Mouse (Mus musculus): Measurements from ENCODE around the gene Ovca2. TPM values are rescaled to one million over a fixed set of nuclear protein-coding genes. Genes with fewer than 3 reads are reported as not detected.

Ovca2 gene
- polyA plus RNA-seq, 1 experiment from 2014 or later = 26.7 TPM

DNA sequence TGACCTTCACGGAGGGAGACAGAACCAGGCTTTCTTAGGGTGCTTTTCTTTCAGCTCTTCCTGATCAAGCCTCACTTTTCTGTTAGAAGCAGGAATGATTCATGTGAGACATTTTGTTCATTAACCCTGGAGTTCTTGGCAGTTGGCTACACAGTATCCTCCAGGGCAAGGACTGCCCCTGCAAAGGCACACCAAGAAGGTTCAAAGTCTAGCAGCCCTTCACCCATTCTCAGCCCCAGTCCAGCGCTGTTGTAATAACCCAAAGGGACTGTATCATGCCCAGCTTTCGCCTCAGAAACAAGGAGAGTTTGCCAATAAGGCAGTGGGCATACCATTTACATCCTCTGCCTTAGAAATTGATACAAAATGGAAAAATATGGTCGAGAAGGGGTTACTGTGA lies 43.3 kb downstream of the Ovca2 start:
- 89% methylated on average over 4 of the region's 4 CpGs for WGBS
- Histone ChIP-seq H3K4me1 (ENCODE audit: control insufficient read depth, insufficient read depth, low read length) (peaks cover 33% of the 10 kb centered on the region), H3K27ac (ENCODE audit: low read length) (no peak overlapping the region), H3K9me3 (ENCODE audit: control insufficient read depth, low read depth, low read length) (no peaks in the 10 kb centered on the region), H3K36me3 (ENCODE audit: control insufficient read depth, insufficient read depth, low read length) (no peaks in the 10 kb centered on the region), H3K4me2 (replicated peaks; ENCODE audit: low read depth, low read length) (no peak overlapping the region), H3K9ac (replicated peaks; ENCODE audit: low read depth, low read length) (no peak overlapping the region), H3K4me3 (ENCODE audit: low read depth, low read length) (no peak overlapping the region), H3K27me3 (ENCODE audit: control insufficient read depth, insufficient read depth, low read length) (no peaks in the 10 kb centered on the region)
- ATAC-seq (ENCODE audit: insufficient number of reproducible peaks, insufficient read depth, low FRiP score, low read depth) = no peak

DNA sequence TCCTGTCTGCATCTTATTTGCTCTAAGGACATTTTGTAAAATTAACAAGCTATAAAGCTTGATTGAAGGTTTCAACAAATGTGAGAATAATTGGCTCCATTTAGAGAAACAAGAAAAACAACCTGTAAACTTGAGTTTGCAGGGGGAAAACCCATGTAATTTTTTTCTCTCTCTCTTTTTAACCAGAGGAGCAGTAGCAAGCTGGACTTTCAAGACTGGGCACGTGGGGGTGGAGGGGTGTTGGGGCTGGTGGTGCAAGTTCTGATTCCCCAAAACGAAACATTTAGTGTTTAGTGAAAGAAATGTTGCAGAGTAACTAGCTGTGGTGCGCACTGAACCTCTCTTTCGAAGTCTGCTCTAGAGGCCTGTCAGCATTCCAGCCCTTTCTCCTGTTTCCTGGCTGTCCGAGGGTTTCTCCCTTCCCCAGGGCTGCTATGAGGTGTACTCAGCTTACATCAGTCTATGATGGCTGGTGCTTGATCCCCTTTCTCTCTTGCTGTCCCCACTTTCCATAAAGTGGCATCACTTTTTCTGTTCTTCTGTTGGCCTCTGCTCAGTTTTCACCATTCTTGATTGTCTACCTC lies 44.1 kb downstream of the Ovca2 start:
- Histone ChIP-seq H3K27ac (ENCODE audit: low read length) (peak overlapping the region; percentile 46; the same call in 1 of the 2 replicates), H3K9me3 (ENCODE audit: control insufficient read depth, low read depth, low read length) (no peaks in the 10 kb centered on the region), H3K9ac (replicated peaks; ENCODE audit: low read depth, low read length) (no peak overlapping the region), H3K4me3 (ENCODE audit: low read depth, low read length) (no peak overlapping the region), H3K4me1 (ENCODE audit: control insufficient read depth, insufficient read depth, low read length) (peaks cover 26% of the 10 kb centered on the region), H3K4me2 (replicated peaks; ENCODE audit: low read depth, low read length) (no peak overlapping the region), H3K36me3 (ENCODE audit: control insufficient read depth, insufficient read depth, low read length) (no peaks in the 10 kb centered on the region), H3K27me3 (ENCODE audit: control insufficient read depth, insufficient read depth, low read length) (no peaks in the 10 kb centered on the region)
- 69% methylated on average over 5 of the region's 5 CpGs for WGBS
- ATAC-seq (ENCODE audit: insufficient number of reproducible peaks, insufficient read depth, low FRiP score, low read depth) = no peak

DNA sequence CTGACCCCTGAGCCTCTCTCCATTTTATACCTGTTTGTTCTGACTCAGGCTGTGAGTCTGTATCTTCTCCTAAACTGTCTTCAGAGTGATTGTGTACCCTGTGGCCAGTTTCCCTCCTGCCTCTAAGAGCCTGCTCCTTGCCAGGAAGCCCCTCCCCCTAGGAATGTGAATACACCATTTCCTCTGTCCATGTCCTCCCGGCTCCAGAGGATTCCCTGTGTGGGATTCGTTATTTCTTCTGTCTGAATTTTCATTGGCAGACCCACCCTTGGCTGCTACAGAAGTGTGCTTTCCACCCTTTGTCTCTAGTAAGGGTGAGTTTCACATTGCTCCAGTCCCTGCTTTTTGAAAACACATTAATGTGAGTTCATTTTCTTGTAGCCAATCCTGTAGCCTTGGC lies 44.7 kb downstream of the Ovca2 start:
- WGBS = 1% methylated on average over 2 of the region's 2 CpGs
- no peaks in the 10 kb centered on the region for H3K36me3 ChIP-seq (ENCODE audit: control insufficient read depth, insufficient read depth, low read length)
- no peak overlapping the region for H3K9ac ChIP-seq (replicated peaks; ENCODE audit: low read depth, low read length)
- peaks cover 19% of the 10 kb centered on the region for H3K4me1 ChIP-seq (ENCODE audit: control insufficient read depth, insufficient read depth, low read length)
- ATAC-seq (ENCODE audit: insufficient number of reproducible peaks, insufficient read depth, low FRiP score, low read depth) = peak; percentile 82; the same call in 1 of the 2 replicates
- H3K27me3 ChIP-seq (ENCODE audit: control insufficient read depth, insufficient read depth, low read length) = no peaks in the 10 kb centered on the region
- peak overlapping the region; percentile 46; the same call in 1 of the 2 replicates for H3K27ac ChIP-seq (ENCODE audit: low read length)
- no peak overlapping the region for H3K4me3 ChIP-seq (ENCODE audit: low read depth, low read length)
- H3K9me3 ChIP-seq (ENCODE audit: control insufficient read depth, low read depth, low read length) = no peaks in the 10 kb centered on the region
- H3K4me2 ChIP-seq (replicated peaks; ENCODE audit: low read depth, low read length) = no peak overlapping the region

DNA sequence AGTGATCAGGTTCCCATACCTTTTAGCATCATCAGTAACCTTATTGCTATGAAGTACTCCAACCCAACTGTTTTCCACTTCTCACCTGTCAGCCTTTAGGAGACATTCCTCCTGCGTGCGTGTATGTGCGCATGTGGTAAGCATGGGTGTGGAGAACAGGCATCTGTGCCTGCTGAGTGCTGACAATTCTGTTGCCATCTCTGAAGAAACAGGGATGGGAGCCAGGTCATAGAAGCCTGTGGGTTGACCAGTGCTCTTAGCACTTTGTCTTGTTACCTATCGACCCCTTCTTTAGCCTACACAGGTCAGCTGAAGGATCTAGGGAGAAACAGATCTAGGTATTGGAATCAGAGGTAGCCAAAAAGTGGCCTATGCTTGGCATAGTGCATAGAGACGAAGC lies 45.2 kb downstream of the Ovca2 start:
- no peaks in the 10 kb centered on the region for H3K27me3 ChIP-seq (ENCODE audit: control insufficient read depth, insufficient read depth, low read length)
- peak overlapping the region; percentile 46; the same call in 1 of the 2 replicates for H3K27ac ChIP-seq (ENCODE audit: low read length)
- H3K9me3 ChIP-seq (ENCODE audit: control insufficient read depth, low read depth, low read length) = no peaks in the 10 kb centered on the region
- no peak overlapping the region for H3K9ac ChIP-seq (replicated peaks; ENCODE audit: low read depth, low read length)
- peaks cover 14% of the 10 kb centered on the region; the same call in 1 of the 2 replicates for H3K4me1 ChIP-seq (ENCODE audit: control insufficient read depth, insufficient read depth, low read length)
- H3K4me3 ChIP-seq (ENCODE audit: low read depth, low read length) = no peak overlapping the region
- WGBS = 81% methylated on average over 5 of the region's 5 CpGs
- no peak overlapping the region for H3K4me2 ChIP-seq (replicated peaks; ENCODE audit: low read depth, low read length)
- ATAC-seq (ENCODE audit: insufficient number of reproducible peaks, insufficient read depth, low FRiP score, low read depth) = no peak
- no peaks in the 10 kb centered on the region for H3K36me3 ChIP-seq (ENCODE audit: control insufficient read depth, insufficient read depth, low read length)

DNA sequence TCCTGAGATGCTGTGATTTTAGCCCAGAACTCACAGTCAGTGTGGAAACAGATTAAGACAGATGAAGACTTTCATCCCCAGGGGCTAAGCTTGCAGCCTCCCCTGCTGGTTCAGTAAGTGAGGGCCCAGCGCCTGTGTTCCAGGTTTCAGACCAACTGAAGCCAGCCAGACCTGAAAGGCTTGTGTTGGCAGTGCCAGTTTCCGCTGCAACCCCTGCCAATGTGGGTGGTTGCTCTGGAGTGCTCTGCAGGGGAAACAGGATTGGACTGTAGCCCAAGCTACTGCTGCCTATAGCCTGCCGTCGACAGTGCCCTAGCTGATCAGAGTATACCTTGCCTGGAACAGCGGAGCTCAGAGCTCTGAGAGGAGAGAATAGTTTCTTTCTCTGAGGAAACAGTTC lies 46.4 kb downstream of the Ovca2 start:
- WGBS = 81% methylated on average over 5 of the region's 5 CpGs

DNA sequence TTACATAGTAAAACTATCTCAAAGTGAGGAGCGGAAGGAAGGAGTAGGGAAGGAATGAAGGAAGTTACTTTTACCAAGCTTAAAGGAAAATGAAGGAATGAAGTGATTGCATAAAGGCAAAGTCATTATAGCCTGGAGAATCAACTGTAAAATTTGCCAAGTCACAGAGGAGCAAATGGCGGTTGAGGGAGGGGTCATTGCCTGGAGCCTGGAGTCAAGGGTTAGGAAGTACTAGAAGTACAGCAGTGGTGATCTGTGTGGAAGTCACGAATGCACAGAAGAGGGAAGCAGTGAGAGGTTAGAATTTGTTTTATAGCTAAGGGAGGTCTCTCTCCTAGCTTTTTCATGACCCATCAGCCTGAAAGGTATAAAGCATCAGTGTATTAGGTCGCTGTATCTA lies 47.3 kb downstream of the Ovca2 start:
- 75% methylated on average over 4 of the region's 4 CpGs for WGBS
- Histone ChIP-seq H3K4me2 (replicated peaks; ENCODE audit: low read depth, low read length) (no peak overlapping the region), H3K4me1 (ENCODE audit: control insufficient read depth, insufficient read depth, low read length) (peaks cover 13% of the 10 kb centered on the region; the same call in 1 of the 2 replicates), H3K36me3 (ENCODE audit: control insufficient read depth, insufficient read depth, low read length) (no peaks in the 10 kb centered on the region), H3K4me3 (ENCODE audit: low read depth, low read length) (no peak overlapping the region), H3K27me3 (ENCODE audit: control insufficient read depth, insufficient read depth, low read length) (no peaks in the 10 kb centered on the region), H3K9me3 (ENCODE audit: control insufficient read depth, low read depth, low read length) (no peaks in the 10 kb centered on the region), H3K27ac (ENCODE audit: low read length) (no peak overlapping the region), H3K9ac (replicated peaks; ENCODE audit: low read depth, low read length) (no peak overlapping the region)
- ATAC-seq (ENCODE audit: insufficient number of reproducible peaks, insufficient read depth, low FRiP score, low read depth) = no peak

More for the DNA sequence above, 46.4 kb downstream of the Ovca2 start:
- no peak overlapping the region for H3K4me2 ChIP-seq (replicated peaks; ENCODE audit: low read depth, low read length)
- H3K9me3 ChIP-seq (ENCODE audit: control insufficient read depth, low read depth, low read length) = no peaks in the 10 kb centered on the region
- no peaks in the 10 kb centered on the region for H3K36me3 ChIP-seq (ENCODE audit: control insufficient read depth, insufficient read depth, low read length)
- no peak overlapping the region; the same call in 1 of the 2 replicates for H3K27ac ChIP-seq (ENCODE audit: low read length)
- no peak for ATAC-seq (ENCODE audit: insufficient number of reproducible peaks, insufficient read depth, low FRiP score, low read depth)
- no peak overlapping the region for H3K4me3 ChIP-seq (ENCODE audit: low read depth, low read length)
- H3K4me1 ChIP-seq (ENCODE audit: control insufficient read depth, insufficient read depth, low read length) = peaks cover 13% of the 10 kb centered on the region; the same call in 1 of the 2 replicates
- H3K9ac ChIP-seq (replicated peaks; ENCODE audit: low read depth, low read length) = no peak overlapping the region
- no peaks in the 10 kb centered on the region for H3K27me3 ChIP-seq (ENCODE audit: control insufficient read depth, insufficient read depth, low read length)

DNA sequence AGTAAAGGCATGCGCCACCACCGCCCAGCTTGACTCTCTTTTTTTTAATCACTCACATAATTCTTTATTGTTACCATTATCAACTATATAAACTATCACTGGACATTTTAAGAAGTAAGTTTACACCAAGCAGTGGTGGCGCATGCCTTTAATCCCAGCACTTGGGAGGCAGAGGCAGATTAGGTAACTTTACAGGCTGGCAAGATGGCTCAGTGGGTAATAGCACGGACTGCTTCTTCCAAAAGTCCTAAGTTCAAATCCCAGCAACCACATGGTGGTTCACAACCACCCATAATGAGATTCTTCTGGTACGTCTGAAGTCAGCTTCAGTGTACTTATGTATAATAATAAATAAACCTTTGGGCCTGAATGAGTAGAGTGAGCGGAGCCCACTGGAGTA lies 49.2 kb downstream of the Ovca2 start:
- Histone ChIP-seq H3K36me3 (ENCODE audit: control insufficient read depth, insufficient read depth, low read length) (no peaks in the 10 kb centered on the region), H3K27me3 (ENCODE audit: control insufficient read depth, insufficient read depth, low read length) (no peaks in the 10 kb centered on the region), H3K4me2 (replicated peaks; ENCODE audit: low read depth, low read length) (no peak overlapping the region), H3K27ac (ENCODE audit: low read length) (no peak overlapping the region), H3K4me1 (ENCODE audit: control insufficient read depth, insufficient read depth, low read length) (peaks cover 9% of the 10 kb centered on the region; the same call in 1 of the 2 replicates), H3K4me3 (ENCODE audit: low read depth, low read length) (no peak overlapping the region), H3K9ac (replicated peaks; ENCODE audit: low read depth, low read length) (no peak overlapping the region), H3K9me3 (ENCODE audit: control insufficient read depth, low read depth, low read length) (no peaks in the 10 kb centered on the region)
- 92% methylated on average over 6 of the region's 6 CpGs for WGBS
- ATAC-seq (ENCODE audit: insufficient number of reproducible peaks, insufficient read depth, low FRiP score, low read depth) = no peak

DNA sequence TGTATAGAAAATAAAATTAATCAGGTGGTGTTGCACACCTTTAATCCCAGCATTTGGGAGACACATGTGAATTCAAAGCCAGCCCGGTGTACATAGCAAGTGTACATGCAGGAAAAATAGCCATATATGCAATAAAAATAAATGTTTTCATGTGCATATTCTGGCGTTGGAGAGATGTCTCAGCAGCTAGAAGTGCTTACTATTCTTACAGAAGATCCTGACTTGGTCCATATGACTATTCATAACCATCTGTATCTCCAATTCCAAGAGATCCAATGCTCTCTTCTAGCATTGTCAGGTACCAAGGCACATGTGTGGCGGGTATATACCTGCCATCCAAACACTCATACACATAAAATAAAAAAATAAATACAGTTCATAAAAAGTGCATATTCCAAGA lies 52.3 kb downstream of the Ovca2 start:
- H3K27me3 ChIP-seq (ENCODE audit: control insufficient read depth, insufficient read depth, low read length) = no peaks in the 10 kb centered on the region
- 91% methylated on average over 3 of the region's 3 CpGs for WGBS
- no peaks in the 10 kb centered on the region for H3K4me1 ChIP-seq (ENCODE audit: control insufficient read depth, insufficient read depth, low read length)
- H3K4me3 ChIP-seq (ENCODE audit: low read depth, low read length) = no peak overlapping the region
- no peak overlapping the region for H3K4me2 ChIP-seq (replicated peaks; ENCODE audit: low read depth, low read length)
- no peak overlapping the region for H3K27ac ChIP-seq (ENCODE audit: low read length)
- H3K36me3 ChIP-seq (ENCODE audit: control insufficient read depth, insufficient read depth, low read length) = no peaks in the 10 kb centered on the region
- no peak for ATAC-seq (ENCODE audit: insufficient number of reproducible peaks, insufficient read depth, low FRiP score, low read depth)
- H3K9me3 ChIP-seq (ENCODE audit: control insufficient read depth, low read depth, low read length) = no peaks in the 10 kb centered on the region
- H3K9ac ChIP-seq (replicated peaks; ENCODE audit: low read depth, low read length) = no peak overlapping the region
